Mouse (Mus musculus) left cerebral cortex, adult 6 months (tissue): ENCODE data around the gene Higd1c. TPM values are rescaled to one million over a fixed set of nuclear protein-coding genes. Genes with fewer than 3 reads are reported as not detected.

ENCODE experiments used
- long read RNA-seq, 2 experiments: library from polyadenylated mRNA; unstranded; transcript quantifications; one replicate each; pipeline ENCODE4 v2.0.0; 2019 to 2020
- polyA plus RNA-seq: library from polyadenylated mRNA; unstranded; fragments of <200 nt; fragmentation: Nextera tagmentation; gene quantifications from 2 replicates; pipeline ENCODE4 v1.2.3, GENCODE M21; 2021

Gene Higd1c
- polyA plus RNA-seq = not detected in 2 replicates
- long read RNA-seq, experiment 1 = 0 reads
- long read RNA-seq, experiment 2 = 0 reads

DNA sequence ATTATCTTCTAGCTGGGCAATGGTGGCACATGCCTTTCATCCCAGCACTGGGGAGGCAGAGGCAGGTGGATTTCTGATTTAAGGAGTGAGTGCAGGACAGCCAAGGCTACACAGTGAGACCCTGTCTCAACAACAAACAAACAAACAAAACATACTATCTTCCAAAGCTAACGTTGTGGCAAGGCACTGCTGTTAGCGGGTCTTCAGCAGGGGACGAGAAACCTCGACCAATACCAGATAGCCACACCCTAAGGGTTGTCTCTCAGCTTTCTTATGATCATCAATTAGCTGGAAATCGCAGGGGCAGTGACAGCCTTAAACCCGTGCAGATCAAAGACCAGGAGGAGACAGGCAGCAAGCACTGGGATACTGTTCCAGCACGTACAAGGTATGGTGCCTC, at the start of gene Higd1c:
Gene Higd1c, plus strand, starts transcription at position 301 of the 400 bp plus-strand sequence.

GRCm38 (mm10) chr15:100334629-100335028, 29.7 kb upstream of the Higd1c start, which contains the start of gene Mettl7a3:
Gene Mettl7a3 (plus strand): TSS chr15:100334929.

DNA sequence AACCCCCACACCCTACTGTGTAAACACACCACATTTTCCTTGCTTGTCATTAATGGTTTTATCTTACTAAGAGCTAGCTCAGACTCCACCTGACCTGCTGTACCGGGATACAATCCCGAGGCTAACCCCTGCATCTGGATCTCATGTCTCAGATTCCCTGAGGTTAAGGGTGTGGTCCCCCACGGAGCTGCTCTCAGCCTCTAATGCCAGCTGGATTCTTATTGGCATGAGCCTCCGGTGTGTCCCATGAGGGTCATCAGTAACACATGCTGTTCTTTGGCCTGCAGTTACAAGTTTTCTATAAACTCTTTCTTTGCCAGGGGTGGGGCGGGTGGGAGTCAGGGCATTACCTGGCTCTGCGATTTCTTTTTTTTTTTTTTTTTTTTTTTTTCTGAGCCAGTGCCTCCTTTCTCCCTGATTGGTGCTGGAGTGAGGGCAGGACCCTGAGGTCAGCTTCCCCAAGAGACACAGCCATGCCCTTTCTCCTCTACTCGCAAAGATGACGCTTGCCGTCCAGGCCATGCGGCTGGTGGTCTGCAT, 11.6 kb upstream of the Higd1c start, which contains the start of the genes Methig1 and Mettl7a2:
Gene Methig1, plus strand, starts transcription at position 439 of the 540 bp plus-strand sequence.
Gene Mettl7a2, plus strand, starts transcription at position 490 of the 540 bp plus-strand sequence.

GRCm38 (mm10) chr15:100421758-100422197, 57.4 kb downstream of the Higd1c start, which contains the start of gene Gm5475:
Gene Gm5475 (plus strand): TSS chr15:100422147.

DNA sequence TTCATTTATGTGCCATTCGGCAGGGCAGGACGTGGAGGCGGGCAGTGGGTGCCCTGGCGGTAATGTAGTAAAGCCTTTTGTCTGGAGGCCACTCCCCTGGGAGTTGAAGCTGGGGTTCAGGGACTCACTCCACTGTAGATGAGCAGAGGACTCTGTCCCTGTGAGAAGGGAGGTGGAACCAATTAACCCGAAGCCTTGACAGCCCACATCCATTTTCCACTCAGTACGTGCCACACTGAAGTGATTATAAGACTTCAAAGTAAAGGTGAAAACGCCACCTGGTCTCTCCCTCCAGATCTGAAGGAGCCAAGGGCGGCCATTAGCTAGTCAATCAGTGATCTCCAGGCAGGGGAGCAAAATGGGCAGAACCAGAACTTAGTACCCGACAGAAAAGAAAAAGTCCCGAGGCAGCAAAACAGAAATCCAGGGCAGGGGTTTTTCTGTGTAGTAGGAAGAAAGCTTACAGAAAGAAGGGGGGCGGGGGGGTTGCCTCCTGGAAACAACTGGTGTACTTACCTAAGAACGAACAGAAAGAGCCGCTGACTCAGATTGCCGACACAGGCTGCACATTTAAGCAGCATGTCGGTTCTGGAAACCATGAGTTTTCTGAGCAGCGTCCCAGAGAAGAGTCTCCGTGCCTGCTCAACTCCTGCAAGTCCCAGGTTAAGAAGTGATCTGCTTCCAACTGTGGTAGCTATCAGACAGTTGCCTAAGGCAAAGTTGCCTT, 60.2 kb downstream of the Higd1c start, which contains the start of gene Slc11a2:
Gene Slc11a2, minus strand, starts transcription at position 677 of the 727 bp plus-strand sequence.

Other genes with a start within 250 kb of the Higd1c start
- gene Atf1, start 136.7 kb upstream of the Higd1c start, polyA plus RNA-seq = 5.4 and 6.0 TPM in 2 replicates
- gene Tmprss12, start 83.7 kb upstream of the Higd1c start, polyA plus RNA-seq = not detected in 2 replicates
- 10.1 and 16.3 TPM in 2 replicates for gene Mettl7a1, start 60.4 kb upstream of the Higd1c start, polyA plus RNA-seq
- gene Mettl7a3, start 29.6 kb upstream of the Higd1c start, polyA plus RNA-seq = 0.06 TPM in 1 of 2 replicates, not detected in the other
- gene Methig1, start 11.4 kb upstream of the Higd1c start, polyA plus RNA-seq = not detected in 2 replicates
- not detected in 2 replicates for gene Mettl7a2, start 11.3 kb upstream of the Higd1c start, polyA plus RNA-seq
- gene Gm5475, start 57.6 kb downstream of the Higd1c start, polyA plus RNA-seq = 0.06 TPM in 1 of 2 replicates, not detected in the other
- 15.1 and 16.3 TPM in 2 replicates for gene Slc11a2, start 60.5 kb downstream of the Higd1c start, polyA plus RNA-seq
- 64.6 and 76.5 TPM in 2 replicates for gene Letmd1, start 104.5 kb downstream of the Higd1c start, polyA plus RNA-seq
- gene Csrnp2, start 130.9 kb downstream of the Higd1c start, polyA plus RNA-seq = 5.3 and 8.0 TPM in 2 replicates
- gene Tfcp2, start 187.5 kb downstream of the Higd1c start, polyA plus RNA-seq = 13.1 and 18.6 TPM in 2 replicates
- 9.9 and 61.5 TPM in 2 replicates for gene Pou6f1, start 235.4 kb downstream of the Higd1c start, polyA plus RNA-seq